17 mouse cellular contexts compared by ENCODE assay signal in genomic region chr13:93326326-93326725, GRCm38 (mm10).
"Had no signal": no experiment of that assay in that cellular context is flagged by ENCODE, and none has a peak within 500 bp of the region (broad histone marks: within the 10 kb centered on the region; RNA-seq: fewer than 3 reads in every experiment).

No protein-coding gene starts in this region.

- H3K4me3 ChIP-seq: liver, embryonic 13.5 days; liver, embryonic 15.5 days; lung, embryonic 15.5 days; megakaryocyte, embryonic 14.5 days; midbrain, embryonic 12.5 days; neural tube, embryonic 12.5 days had no signal

- H3K4me1 ChIP-seq: liver, embryonic 15.5 days; lung, embryonic 15.5 days; midbrain, embryonic 12.5 days; neural tube, embryonic 12.5 days had no signal

- ATAC-seq: liver, postnatal 0 days; lung, postnatal 0 days had no signal

- H3K9ac ChIP-seq: liver, embryonic 13.5 days; liver, embryonic 15.5 days; liver, postnatal 0 days; lung, embryonic 15.5 days; midbrain, embryonic 12.5 days; neural tube, embryonic 12.5 days had no signal

- H3K27ac ChIP-seq: liver, embryonic 13.5 days; liver, embryonic 15.5 days; lung, embryonic 15.5 days; macrophage; midbrain, embryonic 12.5 days; neural tube, embryonic 12.5 days had no signal

- DNase-seq: liver, embryonic 13.5 days; liver, postnatal 0 days; lung, adult 2 months; lung, postnatal 14 days; lung, postnatal 36 days; midbrain, embryonic 14.5 days; right cerebral cortex, postnatal 14 days; thymus, adult 18-20 months; thymus, postnatal 25 days; thymus, postnatal 4 days had no signal

- H3K27me3 ChIP-seq: liver, embryonic 13.5 days; liver, embryonic 15.5 days; lung, embryonic 15.5 days; megakaryocyte, embryonic 14.5 days; midbrain, embryonic 12.5 days; neural tube, embryonic 12.5 days had no signal

- H3K9me3 ChIP-seq: liver, embryonic 13.5 days; liver, embryonic 15.5 days; lung, embryonic 15.5 days; midbrain, embryonic 12.5 days; neural tube, embryonic 12.5 days had no signal

- H3K4me2 ChIP-seq: liver, embryonic 13.5 days; liver, embryonic 15.5 days; lung, embryonic 15.5 days; midbrain, embryonic 12.5 days; neural tube, embryonic 12.5 days had no signal

- H3K36me3 ChIP-seq: liver, embryonic 13.5 days; liver, embryonic 15.5 days; lung, embryonic 15.5 days; midbrain, embryonic 12.5 days; neural tube, embryonic 12.5 days had no signal
